Mouse (Mus musculus): ENCODE results near the gene Frmd8. TPM values are rescaled to one million over a fixed set of nuclear protein-coding genes. Genes with fewer than 3 reads are reported as not detected.

Frmd8 gene
- polyA plus RNA-seq, 1 experiment from 2014 or later = 26.9 TPM

GRCm38 (mm10) chr19:5840086-5840889 is 34.8 kb downstream of the Frmd8 start:
- Histone ChIP-seq H3K27me3 (replicated peaks) (no peaks in the 10 kb centered on the region), H3K27ac (no peak overlapping the region), H3K9me3 (no peaks in the 10 kb centered on the region), H3K9ac (no peak overlapping the region), H3K4me3 (replicated peaks) (no peak overlapping the region), H3K4me2 (replicated peaks) (no peak overlapping the region), H3K4me1 (replicated peaks) (peaks cover 28% of the 10 kb centered on the region), H3K36me3 (no peaks in the 10 kb centered on the region)
- WGBS = 70% methylated on average over 18 of the region's 18 CpGs
- ATAC-seq = no peak

DNA sequence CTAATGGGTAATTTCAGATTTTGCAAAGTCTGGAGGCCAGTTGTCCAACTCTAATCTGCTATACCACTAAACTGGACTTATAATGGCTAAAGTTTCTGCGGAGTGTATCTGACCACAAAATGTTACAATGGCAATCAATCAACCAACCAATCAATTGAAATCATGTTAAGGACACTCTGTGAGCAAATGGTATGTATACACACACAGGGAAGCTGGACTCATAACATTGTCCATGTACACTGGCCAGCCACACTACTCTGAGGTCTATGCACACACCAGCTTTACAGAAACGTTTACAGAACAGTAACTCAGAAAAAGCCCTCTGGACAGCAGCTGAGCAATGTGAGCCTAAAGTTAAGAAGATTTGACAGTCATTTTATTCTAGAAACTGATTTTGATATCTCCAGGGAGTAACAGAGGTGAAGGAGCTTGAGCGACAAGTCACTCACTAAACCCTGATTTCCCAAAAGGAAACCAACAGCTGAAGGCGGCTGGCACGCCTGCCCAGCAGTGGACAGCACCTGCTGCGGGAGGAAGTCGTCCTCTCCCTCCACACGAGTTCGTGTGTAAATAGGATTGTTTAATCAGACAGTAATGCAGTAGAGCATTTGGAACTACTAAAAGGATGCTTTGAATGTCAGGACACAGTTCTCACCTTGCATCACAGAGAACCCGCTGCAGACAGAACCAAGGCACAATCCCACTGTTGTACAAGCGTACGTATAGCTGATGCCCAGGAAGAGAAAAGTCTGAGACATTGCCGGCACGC is 35.6 kb downstream of the Frmd8 start:
- Histone ChIP-seq H3K4me3 (replicated peaks) (no peak overlapping the region), H3K4me1 (replicated peaks) (peaks cover 21% of the 10 kb centered on the region), H3K27me3 (replicated peaks) (no peaks in the 10 kb centered on the region), H3K9me3 (no peaks in the 10 kb centered on the region), H3K9ac (no peak overlapping the region), H3K27ac (no peak overlapping the region), H3K36me3 (no peaks in the 10 kb centered on the region), H3K4me2 (replicated peaks) (no peak overlapping the region)
- 64% methylated on average over 14 of the region's 14 CpGs for WGBS
- ATAC-seq = no peak

- Histone ChIP-seq H3K27me3 (replicated peaks) (no peaks in the 10 kb centered on the region), H3K4me1 (replicated peaks) (peaks cover 15% of the 10 kb centered on the region; the same call in 1 of the 2 replicates), H3K9me3 (no peaks in the 10 kb centered on the region), H3K9ac (no peak overlapping the region), H3K4me2 (replicated peaks) (no peak overlapping the region), H3K36me3 (no peaks in the 10 kb centered on the region), H3K27ac (no peak overlapping the region), H3K4me3 (replicated peaks) (no peak overlapping the region)
- no peak for ATAC-seq
- WGBS = 90% methylated on average over 4 of the region's 4 CpGs
Measured at GRCm38 (mm10) chr19:5838892-5839165, 36.2 kb downstream of the Frmd8 start.

DNA sequence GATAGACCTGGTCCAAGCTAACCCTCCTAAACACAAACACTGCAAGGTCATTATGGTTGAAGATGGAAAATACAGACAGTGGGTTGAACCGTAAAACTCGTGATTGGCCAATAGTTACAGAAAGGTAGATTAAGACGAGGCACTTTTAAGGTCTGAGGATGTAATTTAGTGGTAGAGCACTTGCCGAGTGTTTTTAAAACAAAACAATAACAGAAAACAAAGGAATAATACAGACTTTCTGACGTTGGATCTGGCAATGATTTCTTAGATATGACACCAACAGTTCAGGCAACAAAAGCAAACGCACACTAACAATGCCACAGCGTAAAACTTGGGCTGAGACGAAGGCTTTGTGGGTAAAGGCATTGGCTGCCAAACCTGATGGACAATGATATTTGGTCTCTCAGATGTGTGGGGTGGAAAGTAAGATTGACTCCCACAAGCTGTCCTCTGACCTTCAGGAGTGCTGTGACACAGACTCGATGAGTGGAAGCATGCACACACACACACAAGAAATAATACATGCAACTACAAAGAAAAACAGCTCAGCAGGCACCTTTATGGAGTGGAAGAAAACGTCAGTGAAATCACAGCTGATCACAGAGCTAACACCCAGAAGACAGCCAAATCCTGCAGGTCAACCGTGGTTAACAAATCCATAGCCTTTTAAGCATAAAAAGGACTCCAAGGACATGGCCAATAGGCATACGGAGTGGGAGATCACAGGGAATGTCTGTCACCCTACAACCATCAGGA is 36.8 kb downstream of the Frmd8 start:
- no peak overlapping the region for H3K4me3 ChIP-seq (replicated peaks)
- no peak overlapping the region for H3K27ac ChIP-seq
- no peak overlapping the region for H3K4me2 ChIP-seq (replicated peaks)
- H3K36me3 ChIP-seq = no peaks in the 10 kb centered on the region
- H3K9ac ChIP-seq = no peak overlapping the region
- H3K9me3 ChIP-seq = no peaks in the 10 kb centered on the region
- peaks cover 16% of the 10 kb centered on the region; the same call in 1 of the 2 replicates for H3K4me1 ChIP-seq (replicated peaks)
- no peaks in the 10 kb centered on the region for H3K27me3 ChIP-seq (replicated peaks)
- no peak for ATAC-seq
- WGBS = 77% methylated on average over 12 of the region's 12 CpGs

DNA sequence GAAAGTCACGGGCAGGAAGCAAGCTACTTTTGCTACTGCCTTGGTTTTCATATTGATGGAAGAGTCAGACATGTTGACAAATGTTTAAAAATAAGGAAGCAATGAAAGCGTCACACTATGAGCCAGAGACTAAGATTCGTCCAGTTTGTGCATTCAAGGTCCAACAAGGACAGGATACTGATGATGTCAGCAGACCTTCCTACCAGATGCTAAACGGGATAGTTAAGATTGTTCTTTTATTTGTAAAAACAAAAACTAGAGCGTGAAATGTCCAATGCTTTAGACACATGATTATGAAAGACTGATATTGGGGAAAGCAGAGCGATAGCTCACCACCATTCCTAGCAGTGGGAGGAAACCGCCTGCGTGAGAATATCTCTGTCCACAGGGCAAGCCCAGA is 37.5 kb downstream of the Frmd8 start:
- ATAC-seq = no peak
- Histone ChIP-seq H3K4me1 (replicated peaks) (peaks cover 15% of the 10 kb centered on the region; the same call in 1 of the 2 replicates), H3K4me2 (replicated peaks) (no peak overlapping the region), H3K27ac (no peak overlapping the region), H3K27me3 (replicated peaks) (no peaks in the 10 kb centered on the region), H3K36me3 (no peaks in the 10 kb centered on the region), H3K4me3 (replicated peaks) (no peak overlapping the region), H3K9ac (no peak overlapping the region), H3K9me3 (no peaks in the 10 kb centered on the region)
- WGBS = 70% methylated on average over 8 of the region's 8 CpGs

DNA sequence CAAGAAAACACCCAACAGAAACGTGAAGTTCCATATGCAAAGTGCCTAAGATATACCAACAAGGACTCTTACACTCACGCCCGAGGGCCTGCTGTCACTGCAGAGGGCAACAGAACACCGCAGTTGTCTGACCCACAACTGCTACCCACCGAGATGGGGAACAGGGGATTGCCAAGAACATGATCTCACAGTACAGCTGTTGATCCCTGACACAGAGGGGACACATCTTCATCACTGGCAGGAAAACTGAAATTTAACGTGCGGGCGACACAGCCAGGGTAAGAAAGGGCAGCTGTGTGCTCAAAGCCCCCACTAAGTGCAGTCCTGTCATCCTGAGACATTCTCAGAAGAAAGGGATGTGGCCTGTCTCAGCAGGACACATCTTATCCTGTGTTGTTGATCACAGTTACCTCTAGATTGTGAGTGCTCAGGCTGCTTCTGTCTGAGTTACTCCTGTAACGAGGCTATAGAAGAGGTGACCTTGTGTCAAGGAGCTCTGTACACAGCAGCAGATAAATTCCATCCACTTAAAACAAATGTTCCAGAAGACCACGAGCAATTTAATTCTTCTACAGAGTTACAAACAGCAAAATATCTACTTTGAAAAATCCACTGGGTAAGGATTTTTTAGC is 38.0 kb downstream of the Frmd8 start:
- Histone ChIP-seq H3K4me1 (replicated peaks) (peaks cover 15% of the 10 kb centered on the region; the same call in 1 of the 2 replicates), H3K9ac (no peak overlapping the region)

GRCm38 (mm10) chr19:5835922-5836430 is 39.1 kb downstream of the Frmd8 start:
- WGBS = 82% methylated on average over 8 of the region's 8 CpGs
- no peak for ATAC-seq
- Histone ChIP-seq H3K9ac (no peak overlapping the region), H3K4me2 (replicated peaks) (no peak overlapping the region), H3K36me3 (no peaks in the 10 kb centered on the region), H3K9me3 (no peaks in the 10 kb centered on the region), H3K27me3 (replicated peaks) (no peaks in the 10 kb centered on the region), H3K4me1 (replicated peaks) (peaks cover 6% of the 10 kb centered on the region; the same call in 1 of the 2 replicates), H3K27ac (no peak overlapping the region), H3K4me3 (replicated peaks) (no peak overlapping the region)

More for the DNA sequence above, 38.0 kb downstream of the Frmd8 start:
- Histone ChIP-seq H3K36me3 (no peaks in the 10 kb centered on the region), H3K4me3 (replicated peaks) (no peak overlapping the region), H3K27me3 (replicated peaks) (no peaks in the 10 kb centered on the region), H3K9me3 (no peaks in the 10 kb centered on the region), H3K4me2 (replicated peaks) (no peak overlapping the region), H3K27ac (no peak overlapping the region)
- WGBS = 69% methylated on average over 10 of the region's 10 CpGs
- no peak for ATAC-seq

- H3K27ac ChIP-seq = no peak overlapping the region
- no peak overlapping the region for H3K4me3 ChIP-seq (replicated peaks)
- no peaks in the 10 kb centered on the region for H3K36me3 ChIP-seq
Measured at GRCm38 (mm10) chr19:5835054-5835921, 39.8 kb downstream of the Frmd8 start.

GRCm38 (mm10) chr19:5834260-5834925 is 40.7 kb downstream of the Frmd8 start:
- Histone ChIP-seq H3K9ac (no peak overlapping the region), H3K4me1 (replicated peaks) (peaks cover 6% of the 10 kb centered on the region; the same call in 1 of the 2 replicates), H3K27me3 (replicated peaks) (no peaks in the 10 kb centered on the region), H3K4me2 (replicated peaks) (no peak overlapping the region), H3K27ac (no peak overlapping the region), H3K36me3 (no peaks in the 10 kb centered on the region), H3K9me3 (no peaks in the 10 kb centered on the region), H3K4me3 (replicated peaks) (no peak overlapping the region)
- ATAC-seq = no peak
- WGBS = 83% methylated on average over 12 of the region's 12 CpGs

More at GRCm38 (mm10) chr19:5835054-5835921, 39.8 kb downstream of the Frmd8 start:
- Histone ChIP-seq H3K4me2 (replicated peaks) (no peak overlapping the region), H3K9me3 (no peaks in the 10 kb centered on the region), H3K27me3 (replicated peaks) (no peaks in the 10 kb centered on the region), H3K9ac (no peak overlapping the region), H3K4me1 (replicated peaks) (peaks cover 6% of the 10 kb centered on the region; the same call in 1 of the 2 replicates)
- WGBS = 89% methylated on average over 10 of the region's 10 CpGs
- ATAC-seq = no peak

- no peak for ATAC-seq
- no peak overlapping the region for H3K9ac ChIP-seq
- no peak overlapping the region for H3K4me2 ChIP-seq (replicated peaks)
- peaks cover 6% of the 10 kb centered on the region; the same call in 1 of the 2 replicates for H3K4me1 ChIP-seq (replicated peaks)
- no peaks in the 10 kb centered on the region for H3K36me3 ChIP-seq
- no peak overlapping the region for H3K4me3 ChIP-seq (replicated peaks)
- no peaks in the 10 kb centered on the region for H3K27me3 ChIP-seq (replicated peaks)
- H3K27ac ChIP-seq = no peak overlapping the region
- 83% methylated on average over 10 of the region's 10 CpGs for WGBS
- no peaks in the 10 kb centered on the region for H3K9me3 ChIP-seq
Measured at GRCm38 (mm10) chr19:5833287-5834100, 41.6 kb downstream of the Frmd8 start.
